Mouse (Mus musculus) myocyte (in vitro differentiated cells): Measurements from ENCODE around the gene Nat8f6.
"Not testable (repeated sequence)": the region's sequence is repeated elsewhere in the genome, so short reads cannot be mapped to it uniquely, and the experiment has no call there.

ENCODE experiments used
- E2F4 ChIP-seq: IDR thresholded peaks from one replicate; pipeline ENCODE4 v1.6.1; 2011; ENCODE audit warnings: mild to moderate bottlenecking, control low read depth, moderate library complexity; ENCODE audit not compliant: insufficient read depth
- MAX ChIP-seq: IDR thresholded peaks from one replicate; pipeline ENCODE4 v1.6.1; 2011; ENCODE audit warnings: low read depth, mild to moderate bottlenecking, control low read depth
- MYOD1 ChIP-seq, 3 experiments: IDR thresholded peaks; one replicate each; pipeline ENCODE4 v1.6.1; 2011; ENCODE audit warnings: control low read depth in 2 of 3, low read depth in 2 of 3, mild to moderate bottlenecking in 2 of 3, moderate library complexity in 1 of 3; ENCODE audit not compliant: insufficient read length in 2 of 3, control insufficient read depth in 1 of 3
- MYOG ChIP-seq, 3 experiments: IDR thresholded peaks; one replicate each; pipeline ENCODE4 v1.6.1; 2011; ENCODE audit warnings: control low read depth in 2 of 3, low read depth in 2 of 3, mild to moderate bottlenecking in 2 of 3; ENCODE audit not compliant: insufficient read length in 2 of 3, control insufficient read depth in 1 of 3, insufficient read depth in 1 of 3
- POLR2A ChIP-seq: IDR thresholded peaks from one replicate; pipeline ENCODE4 v1.6.1; 2011; ENCODE audit warnings: low read depth, mild to moderate bottlenecking, control low read depth, moderate library complexity; ENCODE audit not compliant: insufficient read length
- POLR2AphosphoS2 ChIP-seq: IDR thresholded peaks from one replicate; pipeline ENCODE4 v1.6.1; 2011; ENCODE audit warnings: low read depth, control low read depth; ENCODE audit not compliant: insufficient read length
- SRF ChIP-seq: IDR thresholded peaks from one replicate; pipeline ENCODE4 v1.6.1; 2011; ENCODE audit warnings: low read depth; ENCODE audit not compliant: control insufficient read depth, insufficient read length
- USF1 ChIP-seq: IDR thresholded peaks from one replicate; pipeline ENCODE4 v1.6.1; 2011; ENCODE audit warnings: low read depth, mild to moderate bottlenecking, control low read depth, moderate library complexity

GRCm38 (mm10) chr6:85762678-85763077, 58.1 kb downstream of the Nat8f6 start:
- not testable (repeated sequence) for TF ChIP-seq SRF; POLR2A; E2F4; MYOG (IDR thresholded peaks at IDR 0.05; ENCODE audit: control insufficient read depth in 1 of 3, insufficient read depth in 1 of 3, insufficient read length in 2 of 3, low read depth in 2 of 3); POLR2AphosphoS2; MYOD1 (IDR thresholded peaks at IDR 0.05; ENCODE audit: control insufficient read depth in 1 of 3, insufficient read length in 2 of 3, low read depth in 2 of 3); MAX; USF1
